Mouse (Mus musculus): ENCODE results near the gene Mrps35.
A peak's percentile ranks its signal among the peaks of the same experiment; 100 is the strongest.

- TF ChIP-seq CTCF (IDR thresholded peaks at IDR 0.05; ENCODE audit: low read depth) = peak; percentile 8; the same call in 1 of the 2 replicates
- TF ChIP-seq EP300 (IDR thresholded peaks at IDR 0.05; ENCODE audit: low read depth) = no peak
Measured at GRCm38 (mm10) chr6:147102293-147102692, 59.7 kb downstream of the Mrps35 start.
